ENCODE assay signal across 20 mouse cellular contexts in genomic region chr3:61188662-61189061, GRCm38 (mm10).
DNase-seq lines count a peak whose midpoint lies in the region; TF ChIP-seq lines count a peak whose summit lies in the region.
"Had no signal": no experiment of that assay in that cellular context is flagged by ENCODE, and none has a peak within 500 bp of the region (broad histone marks: within the 10 kb centered on the region; RNA-seq: fewer than 3 reads in every experiment).

No protein-coding gene starts in this region.

- H3K4me3 ChIP-seq in lung, adult 2 months (replicated peaks; ENCODE audit: extremely low read depth, low read depth, low read length), result no peak overlapping the region
- H3K4me3 ChIP-seq: embryonic facial prominence, embryonic 13.5 days; forebrain, embryonic 10.5 days; gastrocnemius, adult 2 months; heart, embryonic 10.5 days; hindbrain, embryonic 12.5 days had no signal

- no peak for TF ChIP-seq POLR2A in lung, adult 2 months (IDR thresholded peaks at IDR 0.05; ENCODE audit: borderline replicate concordance, extremely low read depth, low read depth, low read length)

- no peaks in the 10 kb centered on the region for H3K4me1 ChIP-seq in lung, adult 2 months (ENCODE audit: control insufficient read depth, insufficient read depth, low read length)
- H3K4me1 ChIP-seq: embryonic facial prominence, embryonic 13.5 days; forebrain, embryonic 10.5 days; heart, embryonic 10.5 days; hindbrain, embryonic 12.5 days had no signal

- no peak for TF ChIP-seq CTCF in lung, adult 2 months (IDR thresholded peaks at IDR 0.05; ENCODE audit: insufficient read depth, low read length)

- peak; percentile 5 for DNase-seq in lung, postnatal 14 days
- DNase-seq in lung, adult 2 months, result no peak
- peak; percentile 10 for DNase-seq in 416B (ENCODE audit: low read depth)
- DNase-seq in ZHBTc4 (ENCODE audit: low read depth, low spot score), result peak; percentile 21
- peak; percentile 20 for DNase-seq in fibroblast of lung, adult 2 months (ENCODE audit: low read depth)
- no peak for DNase-seq in left cerebral cortex, adult 8-10 months (ENCODE audit: low spot score in 2 of 2)
- no peak for DNase-seq in gastrocnemius, postnatal 25 days
- DNase-seq: adrenal gland, postnatal 10 days; cerebellum, adult 11 months; cerebellum, adult 8-10 months; cerebellum, postnatal 14 days; gastrocnemius, adult 2 months; gastrocnemius, postnatal 36 days; heart, adult 18-20 months; heart, postnatal 10 days; heart, postnatal 4 days had no signal

Comparison
In these comparisons a context has a peak if more than half of its experiments do, and no peak if none do; other contexts are left out.
1. DNase-seq: peak in lung, postnatal 14 days (single experiment), 416B (single experiment), ZHBTc4 (single experiment) and fibroblast of lung, adult 2 months (single experiment); none in lung, adult 2 months (single experiment), left cerebral cortex, adult 8-10 months (0 of 2) and gastrocnemius, postnatal 25 days (single experiment).